Mouse (Mus musculus) liver, embryonic 14.5 days (tissue): ENCODE measurements at regions not wholly inside any gene's neighbourhood (a gene's known extent, or its start where the extent isn't known, plus 50 kb on each side); places are given as distances from the start of the nearest gene placed in this dataset.

Experiments used
- ATAC-seq: fragments of 200-750 bp; cut with Nextera tagmentation; 2 replicates; pipeline ENCODE4 v1.8.0; 2017; ENCODE audit warnings: moderate number of reproducible peaks, mild to moderate bottlenecking, moderate library complexity; ENCODE audit not compliant: insufficient read depth
- DNase-seq, 3 experiments: peaks; one replicate each; pipeline ENCODE4 v3.0.0-alpha.2; 2012 to 2013; ENCODE audit warnings: low read depth in 3 of 3, low spot score in 3 of 3
- H3K27ac ChIP-seq: fragments of 300-500 bp; sonication (generic); 2 replicates; pipeline ENCODE4 v1.5.1; 2014; ENCODE audit warnings: moderate library complexity, mild to moderate bottlenecking, control low read depth, inconsistent platforms
- H3K27me3 ChIP-seq: fragments of 300-500 bp; sonication (generic); 2 replicates; pipeline ENCODE4 v1.6.1; 2014; ENCODE audit warnings: mild to moderate bottlenecking, low read length, moderate library complexity; ENCODE audit not compliant: control insufficient read depth, insufficient read depth
- H3K36me3 ChIP-seq: fragments of 300-500 bp; sonication (generic); replicated peaks from 2 replicates; pipeline ENCODE4 v1.6.1; 2014; ENCODE audit warnings: low read depth; ENCODE audit not compliant: control insufficient read depth, insufficient read depth
- H3K4me1 ChIP-seq, 2 experiments: fragments of 200-500 bp in 1 of 2; fragments of 300-500 bp in 1 of 2; sonication (generic) in 1 of 2; replicated peaks; 2 replicates each; pipeline ENCODE4 v1.6.1; 2012 to 2014; ENCODE audit warnings: antibody characterized with exemption in 1 of 2, inconsistent platforms in 1 of 2, low read length in 1 of 2; ENCODE audit not compliant: control insufficient read depth in 2 of 2, insufficient read depth in 2 of 2
- H3K4me2 ChIP-seq: fragments of 300-500 bp; sonication (generic); 2 replicates; pipeline ENCODE4 v1.6.1; 2014; ENCODE audit warnings: low read depth, mild to moderate bottlenecking, control low read depth, moderate library complexity
- H3K4me3 ChIP-seq, 2 experiments: fragments of 200-500 bp in 1 of 2; fragments of 300-500 bp in 1 of 2; sonication (generic) in 1 of 2; 2 replicates each; pipeline ENCODE4 v1.5.1; 2012 to 2014; ENCODE audit warnings: low read depth in 2 of 2, low read length in 2 of 2, mild to moderate bottlenecking in 2 of 2, control low read depth in 1 of 2, inconsistent platforms in 1 of 2, moderate library complexity in 1 of 2; ENCODE audit not compliant: insufficient read depth in 1 of 2
- H3K9ac ChIP-seq: fragments of 300-500 bp; sonication (generic); replicated peaks from 2 replicates; pipeline ENCODE4 v1.6.1; 2014; ENCODE audit warnings: mild to moderate bottlenecking, control low read depth, moderate library complexity
- H3K9me3 ChIP-seq: fragments of 300-500 bp; sonication (generic); 2 replicates; pipeline ENCODE4 v1.6.1; 2016; ENCODE audit warnings: low read length, mixed read lengths; ENCODE audit not compliant: control insufficient read depth
- CTCF ChIP-seq: IDR thresholded peaks from 2 replicates; pipeline ENCODE4 v1.5.1; 2016; ENCODE audit warnings: antibody characterized with exemption, low read depth, control low read depth
- EP300 ChIP-seq: IDR thresholded peaks from 2 replicates; pipeline ENCODE4 v1.6.1; 2016; ENCODE audit warnings: antibody characterized with exemption, low read depth
- WGBS: fragments of 180-500 bp; shearing (Covaris S2); extraction: QIAGEN DNeasy Blood & Tissue Kit; methylation state at CpG from one replicate; pipeline ENCODE4 v1.1.7; 2014; ENCODE audit not compliant: insufficient replicate concordance; 5-methylcytosine and 5-hydroxymethylcytosine counted together

DNA sequence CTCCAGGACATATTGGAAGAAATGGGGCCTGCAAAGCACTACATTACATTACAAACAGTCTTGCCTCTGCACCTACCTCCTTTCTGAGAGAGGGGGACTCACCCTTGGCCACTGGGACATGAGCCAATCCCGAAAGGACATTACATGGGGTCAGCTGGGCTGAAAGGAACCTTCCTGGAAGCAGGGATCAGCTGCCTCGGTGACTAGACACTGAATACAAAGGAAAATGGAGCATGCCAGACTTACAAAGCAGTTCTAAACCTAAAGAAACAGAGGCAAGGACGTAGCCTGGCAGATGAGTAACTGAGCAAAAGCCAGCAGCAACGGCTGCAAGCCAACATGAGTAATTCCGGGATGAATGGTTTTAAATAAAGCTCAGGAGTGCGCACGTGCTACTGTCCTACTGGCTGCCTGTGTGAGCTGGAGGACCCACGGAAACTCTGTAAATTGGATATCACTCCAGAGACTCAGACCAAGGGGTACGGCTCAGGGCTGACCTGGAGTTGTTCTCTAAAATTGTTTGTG lies 309.3 kb downstream of the Rps29 start:
- Histone ChIP-seq H3K9me3 (no peaks in the 10 kb centered on the region), H3K4me3 (no peak overlapping the region), H3K4me2 (no peak overlapping the region), H3K36me3 (no peaks in the 10 kb centered on the region), H3K4me1 (no peaks in the 10 kb centered on the region), H3K9ac (no peak overlapping the region), H3K27ac (no peak overlapping the region), H3K27me3 (no peaks in the 10 kb centered on the region)
- DNase-seq, result no peak
- TF ChIP-seq EP300 (no peak), CTCF (no peak)
- ATAC-seq, result no peak
- 64% methylated on average over 9 of the region's 9 CpGs for WGBS

DNA sequence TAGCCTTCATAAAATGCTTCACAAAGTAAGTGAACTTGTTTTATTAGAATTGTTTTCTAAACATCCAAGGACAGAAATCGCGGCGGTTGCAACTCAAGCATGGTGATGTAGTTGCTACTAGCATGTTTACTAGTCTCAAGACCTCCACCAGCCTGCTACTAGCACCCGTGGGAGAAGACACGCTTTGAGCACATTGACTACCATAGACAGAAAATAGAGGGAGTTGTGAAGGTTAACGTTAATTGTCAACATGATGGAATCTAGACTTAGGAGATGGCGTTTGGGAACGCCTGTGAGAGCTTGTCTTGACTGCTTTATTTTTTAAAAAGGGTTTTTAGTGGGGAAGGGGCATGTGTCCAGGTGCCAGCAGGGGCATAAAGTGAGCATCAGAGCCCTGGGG lies 318.2 kb downstream of the Rps29 start:
- Histone ChIP-seq H3K36me3 (no peaks in the 10 kb centered on the region), H3K4me3 (no peak overlapping the region), H3K27me3 (no peaks in the 10 kb centered on the region), H3K27ac (no peak overlapping the region), H3K9me3 (no peaks in the 10 kb centered on the region), H3K9ac (no peak overlapping the region), H3K4me1 (no peaks in the 10 kb centered on the region), H3K4me2 (no peak overlapping the region)
- 66% methylated on average over 8 of the region's 8 CpGs for WGBS
- TF ChIP-seq CTCF (no peak), EP300 (no peak)
- no peak for ATAC-seq
- no peak for DNase-seq

DNA sequence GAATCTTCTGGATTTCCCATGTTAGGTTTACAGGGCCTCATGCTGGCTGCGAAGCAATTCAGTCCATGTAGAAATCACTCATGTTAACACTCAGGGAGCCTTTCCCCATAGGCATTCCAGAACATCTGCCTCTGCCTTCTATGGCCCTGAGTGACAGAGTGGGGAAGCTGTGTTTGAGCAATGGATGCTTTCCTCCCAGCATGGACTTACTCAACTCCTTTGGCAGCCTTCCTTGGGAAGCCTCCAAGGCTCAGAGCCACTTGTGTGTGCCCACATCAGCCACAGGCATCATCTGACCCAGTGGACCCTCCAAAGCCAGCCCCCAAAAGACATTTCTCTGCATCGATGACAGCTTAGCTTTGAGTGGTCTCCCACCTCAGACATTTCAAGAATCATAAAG lies 318.8 kb downstream of the Rps29 start:
- DNase-seq (no peak), ATAC-seq (no peak)
- no peak overlapping the region for H3K27ac ChIP-seq
- no peak overlapping the region for H3K4me2 ChIP-seq
- no peak overlapping the region for H3K4me3 ChIP-seq
- TF ChIP-seq EP300 (no peak), CTCF (no peak)
- H3K9ac ChIP-seq, result no peak overlapping the region
- H3K4me1 ChIP-seq, result no peaks in the 10 kb centered on the region
- no peaks in the 10 kb centered on the region for H3K27me3 ChIP-seq
- 52% methylated on average over 2 of the region's 2 CpGs for WGBS
- H3K36me3 ChIP-seq, result no peaks in the 10 kb centered on the region
- no peaks in the 10 kb centered on the region for H3K9me3 ChIP-seq

DNA sequence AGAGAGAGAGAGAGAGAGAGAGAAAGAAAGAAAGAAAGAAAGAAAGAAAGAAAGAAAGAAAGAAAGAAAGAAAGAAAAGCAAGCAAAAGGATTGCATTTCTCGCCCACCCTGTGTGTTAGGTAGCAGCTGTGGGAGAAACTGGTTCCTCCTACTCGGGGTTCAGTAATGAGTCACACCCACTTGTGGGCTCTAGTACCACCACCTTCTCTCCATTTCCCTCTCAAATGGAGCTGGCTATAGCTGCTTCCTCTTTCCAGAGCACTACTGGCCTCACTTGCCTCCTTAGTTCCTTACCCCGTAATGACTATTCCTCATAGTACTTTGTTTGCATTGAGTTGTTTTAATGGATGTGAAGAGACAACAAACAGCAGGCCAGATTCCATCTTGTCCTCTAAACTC lies 323.0 kb downstream of the Rps29 start:
- DNase-seq, result no peak
- 30% methylated on average over 3 of the region's 3 CpGs for WGBS
- H3K4me2 ChIP-seq, result no peak overlapping the region
- no peak overlapping the region for H3K27ac ChIP-seq
- H3K9ac ChIP-seq, result no peak overlapping the region
- no peaks in the 10 kb centered on the region for H3K9me3 ChIP-seq
- no peaks in the 10 kb centered on the region for H3K36me3 ChIP-seq
- H3K27me3 ChIP-seq, result no peaks in the 10 kb centered on the region
- no peaks in the 10 kb centered on the region for H3K4me1 ChIP-seq
- TF ChIP-seq CTCF (no peak), EP300 (no peak)
- H3K4me3 ChIP-seq, result no peak overlapping the region
- ATAC-seq, result no peak

DNA sequence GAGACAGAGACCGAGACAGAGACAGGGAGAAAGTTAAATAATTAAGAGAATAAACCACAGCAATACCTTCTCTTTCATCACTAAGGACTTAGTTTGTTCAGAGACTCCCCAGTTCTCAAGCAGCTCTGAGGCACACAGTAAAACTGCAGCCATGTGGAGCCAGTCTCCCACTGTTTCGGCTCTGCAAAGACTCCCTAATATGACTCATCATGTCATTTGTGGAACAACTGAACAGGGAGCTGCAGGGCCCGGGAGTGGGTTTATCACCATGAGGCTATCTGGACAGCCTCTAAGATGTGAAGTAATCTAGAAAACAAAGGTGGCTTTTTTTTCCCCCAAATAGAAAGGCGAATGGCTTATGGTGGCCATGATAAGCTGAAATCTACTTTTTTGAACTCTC lies 325.1 kb downstream of the Rps29 start:
- TF ChIP-seq EP300, result no peak
- Histone ChIP-seq H3K36me3 (no peaks in the 10 kb centered on the region), H3K9ac (no peak overlapping the region), H3K27me3 (no peaks in the 10 kb centered on the region), H3K9me3 (no peaks in the 10 kb centered on the region), H3K4me3 (no peak overlapping the region), H3K4me1 (no peaks in the 10 kb centered on the region), H3K27ac (no peak overlapping the region), H3K4me2 (no peak overlapping the region)
- ATAC-seq, result no peak
- 50% methylated on average over 4 of the region's 4 CpGs for WGBS
- no peak for DNase-seq

DNA sequence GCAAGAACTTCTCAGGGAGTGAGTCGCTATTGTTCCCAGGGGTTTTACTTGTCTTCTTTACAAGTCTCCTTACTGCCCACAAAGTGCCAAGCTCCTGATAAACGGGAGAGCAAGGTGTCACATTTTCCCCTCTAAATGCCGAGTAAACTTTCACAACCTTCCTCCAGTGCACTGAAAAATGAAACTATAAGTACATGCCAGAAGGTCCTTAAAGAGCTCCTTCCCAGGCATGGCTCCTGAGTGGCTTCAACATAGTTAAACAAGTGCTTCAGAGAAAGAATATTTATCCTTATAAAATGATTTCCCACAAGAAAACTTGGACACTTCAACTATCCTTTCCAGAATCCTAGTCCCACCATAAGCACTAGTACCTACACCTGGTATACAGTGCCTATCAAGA lies 329.6 kb downstream of the Rps29 start:
- Histone ChIP-seq H3K36me3 (no peaks in the 10 kb centered on the region), H3K4me2 (no peak overlapping the region), H3K4me1 (no peaks in the 10 kb centered on the region), H3K9me3 (no peaks in the 10 kb centered on the region), H3K4me3 (no peak overlapping the region), H3K9ac (no peak overlapping the region), H3K27ac (no peak overlapping the region), H3K27me3 (no peaks in the 10 kb centered on the region)
- TF ChIP-seq CTCF (no peak), EP300 (no peak)
- ATAC-seq, result no peak
- 56% methylated on average over 3 of the region's 3 CpGs for WGBS
- no peak for DNase-seq
